Mouse (Mus musculus) limb, embryonic 14.5 days (tissue): ENCODE data around the gene Rsg1. TPM values are rescaled to one million over a fixed set of nuclear protein-coding genes. Genes with fewer than 3 reads are reported as not detected.

Experiments
- ATAC-seq: fragments of 200-750 bp; cut with Nextera tagmentation; 2 replicates; pipeline ENCODE4 v1.8.0; 2017; ENCODE audit warnings: low read depth, moderate number of reproducible peaks, moderate TSS enrichment; ENCODE audit not compliant: low FRiP score
- DNase-seq: peaks from one replicate; pipeline ENCODE4 v3.0.0-alpha.2; 2015; ENCODE audit warnings: low spot score
- H3K27ac ChIP-seq: fragments of 300-500 bp; sonication (generic); replicated peaks from 2 replicates; pipeline ENCODE4 v1.5.1; 2014; ENCODE audit warnings: low read depth, mild to moderate bottlenecking, low read length, moderate library complexity, mixed read lengths
- H3K27me3 ChIP-seq: fragments of 300-500 bp; sonication (generic); 2 replicates; pipeline ENCODE4 v1.6.1; 2014; ENCODE audit warnings: low read length, mixed read lengths; ENCODE audit not compliant: control insufficient read depth, insufficient read depth
- H3K36me3 ChIP-seq: fragments of 300-500 bp; sonication (generic); 2 replicates; pipeline ENCODE4 v1.6.1; 2014; ENCODE audit warnings: mild to moderate bottlenecking, low read length, moderate library complexity, mixed read lengths; ENCODE audit not compliant: control insufficient read depth, insufficient read depth
- H3K4me1 ChIP-seq: fragments of 300-500 bp; sonication (generic); 2 replicates; pipeline ENCODE4 v1.6.1; 2014; ENCODE audit warnings: antibody characterized with exemption, low read length, mixed read lengths; ENCODE audit not compliant: control insufficient read depth, insufficient read depth
- H3K4me2 ChIP-seq: fragments of 300-500 bp; sonication (generic); replicated peaks from 2 replicates; pipeline ENCODE4 v1.6.1; 2014; ENCODE audit warnings: low read depth, mild to moderate bottlenecking, low read length, moderate library complexity; ENCODE audit not compliant: severe bottlenecking
- H3K4me3 ChIP-seq: fragments of 300-500 bp; sonication (generic); replicated peaks from 2 replicates; pipeline ENCODE4 v1.5.1; 2014; ENCODE audit warnings: low read length
- H3K9ac ChIP-seq: fragments of 300-500 bp; sonication (generic); 2 replicates; pipeline ENCODE4 v1.6.1; 2014; ENCODE audit warnings: mild to moderate bottlenecking, low read depth, low read length, moderate library complexity; ENCODE audit not compliant: severe bottlenecking
- H3K9me3 ChIP-seq: fragments of 300-500 bp; sonication (generic); 2 replicates; pipeline ENCODE4 v1.6.1; 2016; ENCODE audit warnings: low read length; ENCODE audit not compliant: control insufficient read depth
- POLR2A ChIP-seq: fragments of 200-500 bp; IDR thresholded peaks from 2 replicates; pipeline ENCODE4 v1.8.0; 2012; ENCODE audit warnings: inconsistent platforms, mild to moderate bottlenecking, moderate library complexity, borderline replicate concordance; ENCODE audit not compliant: insufficient read depth, insufficient read length; ENCODE audit errors: extremely low read depth
- WGBS: fragments of 180-500 bp; shearing (Covaris S2); extraction: QIAGEN DNeasy Blood & Tissue Kit; methylation state at CpG from one replicate; pipeline ENCODE4 v1.1.7; 2014; 5-methylcytosine and 5-hydroxymethylcytosine counted together
- polyA plus RNA-seq, 2 experiments: library from polyadenylated mRNA; depleted of rRNA in 1 of 2; stranded (reverse) in 1 of 2; unstranded in 1 of 2; fragments of >200 nt; fragmentation: Nextera tagmentation in 1 of 2; extraction: Ambion mirVana in 1 of 2; gene quantifications; 2 replicates each; pipeline versions ENCODE4 v1.2.1 to v1.2.3; 2012 to 2014

The Rsg1 gene
- polyA plus RNA-seq, 2 experiments: 3.6 to 5.5 TPM

- Histone ChIP-seq H3K4me1 (peaks cover 27% of the 10 kb centered on the region), H3K4me2 (no peak overlapping the region; the same call in 1 of the 2 replicates), H3K9ac (no peak overlapping the region), H3K27me3 (no peaks in the 10 kb centered on the region), H3K27ac (peak overlapping the region; percentile 75), H3K4me3 (no peak overlapping the region), H3K9me3 (no peaks in the 10 kb centered on the region), H3K36me3 (peaks cover 36% of the 10 kb centered on the region)
- ATAC-seq (peak; percentile 54; the same call in 1 of the 2 replicates), DNase-seq (peak; percentile 38)
- TF ChIP-seq POLR2A: no peak
- WGBS: 36% methylated on average over 9 of the region's 9 CpGs
These were observed 26.6 kb upstream of the Rsg1 start for GRCm38 (mm10) chr4:141186923-141187836.

- H3K4me2 ChIP-seq: no peak overlapping the region
- TF ChIP-seq POLR2A: no peak
- WGBS: 88% methylated on average over 7 of the region's 7 CpGs
- ATAC-seq: no peak
- H3K4me3 ChIP-seq: no peak overlapping the region
- no peaks in the 10 kb centered on the region for H3K9me3 ChIP-seq
- peaks cover 58% of the 10 kb centered on the region for H3K36me3 ChIP-seq
- DNase-seq: no peak
- H3K27me3 ChIP-seq: no peaks in the 10 kb centered on the region
- no peak overlapping the region for H3K27ac ChIP-seq
- H3K9ac ChIP-seq: no peak overlapping the region
- H3K4me1 ChIP-seq: peaks cover 18% of the 10 kb centered on the region
These were observed 22.5 kb upstream of the Rsg1 start for GRCm38 (mm10) chr4:141191294-141191693.

- no peaks in the 10 kb centered on the region for H3K9me3 ChIP-seq
- no peaks in the 10 kb centered on the region for H3K27me3 ChIP-seq
- H3K4me1 ChIP-seq: no peaks in the 10 kb centered on the region
- WGBS: 95% methylated on average over 6 of the region's 6 CpGs
- H3K36me3 ChIP-seq: peaks cover 89% of the 10 kb centered on the region
- TF ChIP-seq POLR2A: no peak
- no peak overlapping the region for H3K4me2 ChIP-seq
- DNase-seq: no peak
- H3K4me3 ChIP-seq: no peak overlapping the region
- H3K27ac ChIP-seq: no peak overlapping the region
- ATAC-seq: no peak
- H3K9ac ChIP-seq: no peak overlapping the region
These were observed 19.2 kb upstream of the Rsg1 start for GRCm38 (mm10) chr4:141194553-141194952.

- Histone ChIP-seq H3K27ac (no peak overlapping the region), H3K36me3 (peaks cover 88% of the 10 kb centered on the region), H3K4me3 (no peak overlapping the region), H3K27me3 (no peaks in the 10 kb centered on the region), H3K9ac (no peak overlapping the region), H3K9me3 (no peaks in the 10 kb centered on the region), H3K4me2 (no peak overlapping the region), H3K4me1 (no peaks in the 10 kb centered on the region)
- no peak for TF ChIP-seq POLR2A
- no peak for DNase-seq
- WGBS: 97% methylated on average over 13 of the region's 13 CpGs
- ATAC-seq: no peak
These were observed 16.6 kb upstream of the Rsg1 start for GRCm38 (mm10) chr4:141196981-141197685.

GRCm38 (mm10) chr4:141197686-141198035 is 16.1 kb upstream of the Rsg1 start:
- peaks cover 90% of the 10 kb centered on the region for H3K36me3 ChIP-seq
- 87% methylated on average over 13 of the region's 13 CpGs for WGBS
- ATAC-seq: no peak

More at GRCm38 (mm10) chr4:141197686-141198035, 16.1 kb upstream of the Rsg1 start:
- no peaks in the 10 kb centered on the region for H3K9me3 ChIP-seq
- no peaks in the 10 kb centered on the region for H3K4me1 ChIP-seq
- no peak overlapping the region for H3K27ac ChIP-seq
- H3K4me2 ChIP-seq: no peak overlapping the region
- no peak overlapping the region for H3K4me3 ChIP-seq
- H3K27me3 ChIP-seq: no peaks in the 10 kb centered on the region
- DNase-seq: no peak
- no peak overlapping the region for H3K9ac ChIP-seq
- no peak for TF ChIP-seq POLR2A
